Mouse (Mus musculus) C2C12 (cell line): ENCODE results near the gene Mex3d. TPM values are rescaled to one million over a fixed set of nuclear protein-coding genes. Genes with fewer than 3 reads are reported as not detected.
A peak's percentile ranks its signal among the peaks of the same experiment; 100 is the strongest.

Experiments used
- H3K27me3 ChIP-seq: one replicate; pipeline ENCODE4 v1.6.1; 2011; ENCODE audit not compliant: control insufficient read depth, insufficient read depth, insufficient read length
- H3K36me3 ChIP-seq: one replicate; pipeline ENCODE4 v1.6.1; 2011; ENCODE audit not compliant: control insufficient read depth, insufficient read depth
- H3K4me3 ChIP-seq: one replicate; pipeline ENCODE4 v1.5.1; 2011; ENCODE audit warnings: mild to moderate bottlenecking, control low read depth; ENCODE audit not compliant: poor library complexity, insufficient read depth, severe bottlenecking
- H3K79me2 ChIP-seq: one replicate; pipeline ENCODE4 v1.6.1; 2011; ENCODE audit not compliant: control insufficient read depth, insufficient read depth
- H3K79me3 ChIP-seq: one replicate; pipeline ENCODE4 v1.6.1; 2011; ENCODE audit warnings: low read depth, control low read depth
- H3ac ChIP-seq: one replicate; pipeline ENCODE3; 2011; ENCODE audit warnings: low read depth; ENCODE audit not compliant: control insufficient read depth, insufficient read length
- CEBPB ChIP-seq: IDR thresholded peaks from one replicate; pipeline ENCODE4 v1.6.1; 2011; ENCODE audit warnings: low read depth, mild to moderate bottlenecking, control low read depth, moderate library complexity
- CTCF ChIP-seq: IDR thresholded peaks from one replicate; pipeline ENCODE4 v1.5.1; 2011; ENCODE audit not compliant: control insufficient read depth, insufficient read depth, insufficient read length
- FOSL1 ChIP-seq: IDR thresholded peaks from one replicate; pipeline ENCODE4 v1.8.0; 2011; ENCODE audit warnings: mild to moderate bottlenecking, low read length; ENCODE audit not compliant: poor library complexity, insufficient read depth, severe bottlenecking
- MAX ChIP-seq: IDR thresholded peaks from one replicate; pipeline ENCODE4 v1.6.1; 2011; ENCODE audit warnings: mild to moderate bottlenecking, control low read depth
- MYOD1 ChIP-seq: IDR thresholded peaks from one replicate; pipeline ENCODE4 v1.6.1; 2011; ENCODE audit warnings: low read depth; ENCODE audit not compliant: control insufficient read depth, insufficient read length
- MYOG ChIP-seq: IDR thresholded peaks from one replicate; pipeline ENCODE4 v1.6.1; 2011; ENCODE audit not compliant: control insufficient read depth, insufficient read length; ENCODE audit errors: extremely low read depth
- USF1 ChIP-seq: IDR thresholded peaks from one replicate; pipeline ENCODE4 v1.6.1; 2011; ENCODE audit warnings: low read depth, mild to moderate bottlenecking, control low read depth, moderate library complexity
- polyA plus RNA-seq: library from polyadenylated mRNA; unstranded; fragments of >200 nt; fragmentation: generic; extraction: Trizol; gene quantifications from one replicate; pipeline ENCODE4 v1.2.1, GENCODE M21; 2012; ENCODE audit warnings: missing spikeins

Mex3d gene
- polyA plus RNA-seq, 1 experiment, result 37.4 TPM

GRCm38 (mm10) chr10:80386735-80387471, 556 bp downstream of the Mex3d start:
- Histone ChIP-seq H3K79me3 (peaks cover 45% of the 10 kb centered on the region), H3K4me3 (peak overlapping the region; percentile 93), H3K79me2 (peaks cover 55% of the 10 kb centered on the region), H3K27me3 (no peaks in the 10 kb centered on the region), H3ac (peak overlapping the region; percentile 76), H3K36me3 (peaks cover 52% of the 10 kb centered on the region)
- TF ChIP-seq CEBPB (no peak), MYOG (no peak), MAX (no peak), FOSL1 (no peak), USF1 (no peak), CTCF (no peak), MYOD1 (no peak)

GRCm38 (mm10) chr10:80385811-80386734, 1.4 kb downstream of the Mex3d start:
- Histone ChIP-seq H3K27me3 (no peaks in the 10 kb centered on the region), H3ac (peak overlapping the region; percentile 76), H3K36me3 (peaks cover 51% of the 10 kb centered on the region), H3K4me3 (peak overlapping the region; percentile 93), H3K79me3 (peaks cover 45% of the 10 kb centered on the region), H3K79me2 (peaks cover 63% of the 10 kb centered on the region)
- no peak for TF ChIP-seq MYOG
- peak; percentile 21 for TF ChIP-seq MAX

- TF ChIP-seq MYOD1 (no peak), USF1 (no peak), CEBPB (no peak)
- Histone ChIP-seq H3K79me2 (peaks cover 66% of the 10 kb centered on the region), H3K27me3 (no peaks in the 10 kb centered on the region), H3K36me3 (peaks cover 52% of the 10 kb centered on the region), H3K4me3 (peak overlapping the region; percentile 93), H3K79me3 (peaks cover 45% of the 10 kb centered on the region), H3ac (peak overlapping the region; percentile 76)
Measured at GRCm38 (mm10) chr10:80385310-80385709, 2.1 kb downstream of the Mex3d start.

- Histone ChIP-seq H3K79me2 (peaks cover 66% of the 10 kb centered on the region), H3K36me3 (peaks cover 55% of the 10 kb centered on the region), H3K4me3 (peak overlapping the region; percentile 11), H3K27me3 (no peaks in the 10 kb centered on the region), H3K79me3 (peaks cover 45% of the 10 kb centered on the region), H3ac (peak overlapping the region; percentile 22)
- no peak for TF ChIP-seq CTCF
- no peak for TF ChIP-seq USF1
- TF ChIP-seq CEBPB, result no peak
- TF ChIP-seq MAX, result no peak
- TF ChIP-seq FOSL1, result no peak
- no peak for TF ChIP-seq MYOD1
- TF ChIP-seq MYOG, result no peak
Measured at GRCm38 (mm10) chr10:80384709-80385108, 2.8 kb downstream of the Mex3d start.

GRCm38 (mm10) chr10:80384115-80384639, 3.3 kb downstream of the Mex3d start:
- Histone ChIP-seq H3ac (peak overlapping the region; percentile 4), H3K79me3 (peaks cover 45% of the 10 kb centered on the region), H3K79me2 (peaks cover 66% of the 10 kb centered on the region), H3K36me3 (peaks cover 60% of the 10 kb centered on the region), H3K27me3 (no peaks in the 10 kb centered on the region), H3K4me3 (no peak overlapping the region)
- TF ChIP-seq CTCF, result no peak
- TF ChIP-seq USF1, result no peak
- no peak for TF ChIP-seq CEBPB
- no peak for TF ChIP-seq MYOD1
- no peak for TF ChIP-seq MYOG
- no peak for TF ChIP-seq FOSL1
- no peak for TF ChIP-seq MAX

GRCm38 (mm10) chr10:80383431-80383830, 4.0 kb downstream of the Mex3d start:
- H3ac ChIP-seq, result no peak overlapping the region
- peaks cover 45% of the 10 kb centered on the region for H3K79me3 ChIP-seq
- H3K4me3 ChIP-seq, result no peak overlapping the region
- TF ChIP-seq USF1, result no peak
- TF ChIP-seq CEBPB, result no peak
- no peak for TF ChIP-seq MYOG
- TF ChIP-seq CTCF, result no peak
- TF ChIP-seq FOSL1, result no peak
- TF ChIP-seq MYOD1, result no peak
- no peak for TF ChIP-seq MAX
- H3K79me2 ChIP-seq, result peaks cover 66% of the 10 kb centered on the region
- H3K27me3 ChIP-seq, result no peaks in the 10 kb centered on the region
- H3K36me3 ChIP-seq, result peaks cover 60% of the 10 kb centered on the region
